Mouse (Mus musculus) midbrain, embryonic 11.5 days (tissue): ENCODE results near the gene Itpr1. TPM values are rescaled to one million over a fixed set of nuclear protein-coding genes. Genes with fewer than 3 reads are reported as not detected.

Experiments
- ATAC-seq: fragments of 200-750 bp; cut with Nextera tagmentation; 2 replicates; pipeline ENCODE4 v1.8.0; 2017; ENCODE audit warnings: moderate TSS enrichment, moderate library complexity; ENCODE audit not compliant: low FRiP score
- DNase-seq: peaks from one replicate; pipeline ENCODE4 v3.0.0; 2015; ENCODE audit warnings: low spot score; ENCODE audit errors: missing footprints
- H3K27ac ChIP-seq: fragments of 300-500 bp; sonication (generic); 2 replicates; pipeline ENCODE4 v1.5.1; 2014; ENCODE audit warnings: low read depth, low read length
- H3K27me3 ChIP-seq: fragments of 300-500 bp; sonication (generic); 2 replicates; pipeline ENCODE4 v1.6.1; 2014; ENCODE audit warnings: mild to moderate bottlenecking, low read length, moderate library complexity, mixed read lengths; ENCODE audit not compliant: control insufficient read depth, insufficient read depth
- H3K36me3 ChIP-seq: fragments of 300-500 bp; sonication (generic); 2 replicates; pipeline ENCODE4 v1.6.1; 2014; ENCODE audit warnings: mild to moderate bottlenecking, low read length, moderate library complexity, mixed read lengths; ENCODE audit not compliant: control insufficient read depth, insufficient read depth
- H3K4me1 ChIP-seq: fragments of 300-500 bp; sonication (generic); 2 replicates; pipeline ENCODE4 v1.6.1; 2014; ENCODE audit warnings: low read length; ENCODE audit not compliant: control insufficient read depth, insufficient read depth
- H3K4me2 ChIP-seq: fragments of 300-500 bp; sonication (generic); 2 replicates; pipeline ENCODE4 v1.6.1; 2014; ENCODE audit warnings: mild to moderate bottlenecking, moderate library complexity
- H3K4me3 ChIP-seq: fragments of 300-500 bp; sonication (generic); 2 replicates; pipeline ENCODE4 v1.5.1; 2014; ENCODE audit warnings: low read depth, low read length
- H3K9ac ChIP-seq: fragments of 300-500 bp; sonication (generic); 2 replicates; pipeline ENCODE4 v1.6.1; 2014; ENCODE audit warnings: low read length
- H3K9me3 ChIP-seq: fragments of 300-500 bp; sonication (generic); 2 replicates; pipeline ENCODE4 v1.6.1; 2016; ENCODE audit warnings: low read length; ENCODE audit not compliant: control insufficient read depth
- WGBS: fragments of 180-500 bp; shearing (Covaris S2); extraction: QIAGEN DNeasy Blood & Tissue Kit; methylation state at CpG from one replicate; pipeline ENCODE4 v1.1.7; 2014; 5-methylcytosine and 5-hydroxymethylcytosine counted together
- polyA plus RNA-seq: library from polyadenylated mRNA; unstranded; fragments of >200 nt; fragmentation: Nextera tagmentation; extraction: Ambion mirVana; gene quantifications from 2 replicates; pipeline ENCODE4 v1.2.1, GENCODE M21; 2014

Itpr1 gene
- polyA plus RNA-seq, 1 experiment from 2014 or later = 5.2 TPM

DNA sequence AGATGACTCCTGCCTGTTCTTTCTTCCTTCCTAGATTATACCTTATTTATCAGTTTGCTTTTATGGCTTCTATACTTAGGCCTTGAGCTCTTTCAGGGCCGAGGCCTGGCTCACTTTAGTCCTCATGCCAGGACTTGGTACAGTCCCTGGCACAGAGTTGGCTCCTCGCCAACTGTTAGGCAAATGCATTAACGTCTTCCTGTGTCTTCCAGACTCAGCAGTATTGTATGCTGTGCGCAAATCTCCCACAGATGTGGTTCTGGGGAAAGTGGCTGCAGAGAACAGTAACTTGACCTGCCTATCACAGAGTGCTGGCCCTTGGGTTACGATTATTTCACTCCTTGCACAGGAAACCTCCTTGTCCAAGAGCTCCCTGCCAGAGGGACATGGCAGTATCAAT is 27.9 kb downstream of the Itpr1 start:
- Histone ChIP-seq H3K36me3 (no peaks in the 10 kb centered on the region), H3K9ac (no peak overlapping the region), H3K4me3 (no peak overlapping the region), H3K9me3 (no peaks in the 10 kb centered on the region), H3K27ac (no peak overlapping the region), H3K4me2 (no peak overlapping the region), H3K27me3 (no peaks in the 10 kb centered on the region), H3K4me1 (no peaks in the 10 kb centered on the region)
- ATAC-seq = no peak
- DNase-seq = no peak
- WGBS = 84% methylated on average over 5 of the region's 5 CpGs

DNA sequence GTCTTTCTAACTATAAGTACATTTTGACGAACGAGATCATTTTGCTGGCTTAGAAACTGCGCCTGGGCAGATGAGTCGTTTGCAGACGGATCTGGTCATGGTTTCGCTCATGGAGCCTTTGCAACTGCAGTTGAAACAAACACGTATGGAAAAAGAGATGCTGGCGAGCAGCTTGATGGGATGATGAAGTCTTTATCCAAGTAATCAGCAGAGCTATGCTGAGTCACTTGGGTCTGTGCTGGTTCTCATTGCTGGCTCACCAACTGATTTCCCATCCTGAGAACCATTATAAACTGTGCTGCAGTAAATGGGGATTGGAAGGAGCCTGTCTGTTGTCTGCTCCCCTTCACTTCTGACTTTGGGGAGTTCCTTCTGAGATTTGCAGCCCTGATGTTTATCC is 31.7 kb downstream of the Itpr1 start:
- no peak for DNase-seq
- ATAC-seq = no peak
- Histone ChIP-seq H3K36me3 (no peaks in the 10 kb centered on the region), H3K4me1 (peaks cover 11% of the 10 kb centered on the region), H3K4me2 (no peak overlapping the region), H3K27ac (no peak overlapping the region), H3K9me3 (no peaks in the 10 kb centered on the region), H3K27me3 (no peaks in the 10 kb centered on the region), H3K4me3 (no peak overlapping the region), H3K9ac (no peak overlapping the region)
- 92% methylated on average over 8 of the region's 8 CpGs for whole genome bisulfite sequencing

DNA sequence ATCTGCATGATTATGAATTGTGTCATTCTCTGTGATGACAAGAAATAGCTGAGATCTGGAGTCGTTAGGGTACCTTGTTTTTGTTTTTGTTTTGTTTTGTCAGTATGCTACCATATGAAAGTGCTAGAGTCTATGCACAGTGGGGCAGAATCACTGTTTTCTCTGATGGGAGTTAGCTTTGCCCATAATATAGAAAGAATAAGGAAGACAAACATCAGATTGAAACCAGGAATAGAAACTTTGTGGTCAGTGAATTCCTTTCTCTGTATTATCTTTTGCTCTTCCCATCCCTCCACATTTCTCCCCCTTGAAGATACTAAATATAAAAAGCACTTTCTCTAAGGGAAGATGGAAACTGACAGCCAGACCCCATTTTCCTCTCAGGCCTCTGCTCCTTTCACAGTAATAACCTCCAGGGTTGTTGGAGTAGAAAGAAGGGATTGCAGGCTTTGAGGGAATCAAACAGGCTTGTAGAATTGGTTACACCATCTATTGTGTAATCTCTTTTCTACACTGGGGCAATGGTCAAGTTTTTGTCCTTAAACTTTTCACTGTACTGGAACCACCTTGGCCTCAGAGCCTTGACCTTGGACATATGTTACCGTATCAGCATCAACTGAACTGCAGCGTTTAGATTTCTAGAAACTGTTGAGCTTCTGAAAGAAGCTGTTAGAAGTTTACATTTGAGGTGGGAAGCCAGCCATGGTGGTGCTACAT is 33.6 kb downstream of the Itpr1 start:
- H3K27me3 ChIP-seq = no peaks in the 10 kb centered on the region
- no peaks in the 10 kb centered on the region for H3K36me3 ChIP-seq
- H3K4me2 ChIP-seq = no peak overlapping the region
- no peaks in the 10 kb centered on the region for H3K9me3 ChIP-seq
- ATAC-seq = no peak
- H3K27ac ChIP-seq = no peak overlapping the region
- DNase-seq = no peak
- WGBS = 83% methylated on average over 3 of the region's 3 CpGs
- H3K4me3 ChIP-seq = no peak overlapping the region
- no peak overlapping the region for H3K9ac ChIP-seq
- peaks cover 13% of the 10 kb centered on the region for H3K4me1 ChIP-seq

DNA sequence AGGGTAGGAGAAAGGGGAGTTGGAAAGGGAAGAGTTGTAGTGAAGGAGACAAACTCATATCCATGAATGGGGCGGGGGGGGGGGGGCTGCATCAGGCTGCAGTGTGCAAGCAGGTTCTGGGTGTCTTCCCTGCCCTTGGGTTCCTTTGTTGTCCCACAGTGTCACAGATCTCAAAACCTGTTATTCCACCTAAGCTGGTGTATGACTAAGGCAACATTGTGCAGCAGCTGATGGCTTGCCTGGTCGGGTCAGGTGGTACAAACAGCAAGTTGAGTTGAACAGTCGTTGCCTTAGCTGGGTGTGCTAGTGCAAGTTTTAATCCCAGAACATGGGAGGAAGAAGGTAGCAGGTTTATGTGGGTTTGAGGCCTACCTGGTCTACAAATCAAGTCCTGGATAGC is 34.3 kb downstream of the Itpr1 start:
- no peaks in the 10 kb centered on the region for H3K36me3 ChIP-seq
- no peaks in the 10 kb centered on the region for H3K27me3 ChIP-seq
- no peak overlapping the region for H3K4me2 ChIP-seq
- no peak overlapping the region for H3K4me3 ChIP-seq
- 66% methylated on average over 3 of the region's 3 CpGs for WGBS
- H3K4me1 ChIP-seq = peaks cover 13% of the 10 kb centered on the region
- no peak overlapping the region for H3K27ac ChIP-seq
- H3K9ac ChIP-seq = no peak overlapping the region
- H3K9me3 ChIP-seq = no peaks in the 10 kb centered on the region
- DNase-seq (no peak), ATAC-seq (no peak)

DNA sequence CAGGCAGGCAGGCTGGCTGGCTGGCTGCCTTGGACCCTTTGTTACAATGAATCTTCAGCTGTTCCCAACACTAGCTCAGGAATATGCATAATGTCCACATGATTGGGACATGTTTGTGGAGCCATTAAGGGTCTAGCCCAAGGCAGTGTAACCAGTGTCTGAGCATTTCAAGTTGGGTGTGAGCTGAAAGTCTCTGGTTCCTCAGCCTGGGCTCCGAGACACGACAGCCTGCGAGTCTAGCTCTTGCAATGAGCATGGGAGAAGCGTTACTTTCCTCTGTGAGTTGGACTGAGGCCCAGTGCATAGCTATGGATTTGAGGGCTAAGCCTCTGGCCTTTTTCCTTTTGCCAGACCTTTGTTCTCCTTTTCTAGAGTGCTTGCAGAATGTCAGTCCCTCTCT is 35.6 kb downstream of the Itpr1 start:
- Histone ChIP-seq H3K4me2 (no peak overlapping the region), H3K4me3 (no peak overlapping the region), H3K27ac (peak overlapping the region; percentile 20; the same call in 1 of the 2 replicates), H3K4me1 (peaks cover 13% of the 10 kb centered on the region), H3K9me3 (no peaks in the 10 kb centered on the region), H3K9ac (no peak overlapping the region), H3K36me3 (no peaks in the 10 kb centered on the region), H3K27me3 (no peaks in the 10 kb centered on the region)
- ATAC-seq = peak; percentile 10; the same call in 1 of the 2 replicates
- WGBS = 26% methylated on average over 4 of the region's 4 CpGs
- no peak for DNase-seq

DNA sequence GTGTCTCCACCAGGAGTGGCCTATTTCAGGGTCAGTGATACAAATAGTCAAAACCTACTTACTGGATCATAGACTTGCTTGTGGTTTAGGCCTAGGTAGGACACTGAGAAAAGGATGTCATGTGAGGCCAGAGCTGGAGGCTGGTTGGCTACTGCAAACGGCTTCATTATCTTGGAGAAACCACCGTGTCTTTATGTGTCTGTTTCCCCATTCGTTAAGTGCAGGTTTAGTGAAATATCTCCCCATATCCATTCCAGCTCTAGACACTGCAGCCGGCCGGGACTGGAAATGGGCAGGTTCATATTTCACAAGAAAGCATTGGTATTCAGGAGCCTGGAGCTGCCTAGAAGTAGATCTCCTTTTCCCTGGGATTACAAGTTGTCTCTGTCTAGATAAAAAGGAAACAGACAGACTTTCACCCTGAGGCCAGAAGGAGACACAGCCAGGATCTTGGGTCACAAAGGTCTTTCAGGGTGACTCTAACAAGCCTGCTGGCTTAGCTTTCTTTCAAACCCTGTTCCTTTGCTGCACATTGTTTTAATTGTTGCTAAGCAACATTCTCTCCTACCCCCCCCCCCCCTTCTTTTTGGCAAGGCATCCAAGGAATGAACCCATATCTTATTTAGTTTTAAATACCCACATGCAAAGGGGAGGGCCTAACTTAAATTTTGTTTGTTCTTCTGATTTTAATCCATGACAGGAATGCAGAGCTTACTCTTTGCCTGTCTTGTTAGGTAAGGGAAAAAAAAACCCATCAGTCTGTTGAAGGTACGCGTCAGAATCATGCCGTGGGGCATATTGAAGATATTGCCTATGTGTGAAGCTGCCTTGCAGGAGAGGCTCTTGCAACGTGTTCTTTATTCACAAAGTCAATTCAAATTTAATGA is 36.4 kb downstream of the Itpr1 start:
- Histone ChIP-seq H3K27me3 (no peaks in the 10 kb centered on the region), H3K27ac (no peak overlapping the region; the same call in 1 of the 2 replicates), H3K4me2 (no peak overlapping the region), H3K9ac (no peak overlapping the region), H3K9me3 (no peaks in the 10 kb centered on the region), H3K4me1 (peaks cover 13% of the 10 kb centered on the region), H3K4me3 (no peak overlapping the region), H3K36me3 (no peaks in the 10 kb centered on the region)
- 15% methylated on average over 9 of the region's 9 CpGs for WGBS
- DNase-seq (peak; percentile 90), ATAC-seq (peak; percentile 49)

DNA sequence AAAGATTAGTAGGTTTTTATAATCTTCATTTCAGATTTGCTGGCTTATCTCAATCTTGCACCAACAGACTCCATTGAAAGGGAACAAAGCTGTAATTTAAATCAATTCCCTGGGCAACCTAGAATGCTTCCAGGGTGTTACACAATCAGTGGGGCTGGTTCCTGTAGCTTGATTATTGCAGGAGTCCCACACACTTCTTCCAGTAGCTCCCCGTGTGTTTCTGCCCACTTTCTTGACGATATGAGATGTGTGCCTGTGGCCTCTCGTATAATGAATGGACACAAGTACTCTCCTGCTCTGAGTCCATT is 37.0 kb downstream of the Itpr1 start:
- no peaks in the 10 kb centered on the region for H3K9me3 ChIP-seq
- 0 out of 2 replicates have a peak, but pooled peaks have one; percentile 19 for ATAC-seq

DNA sequence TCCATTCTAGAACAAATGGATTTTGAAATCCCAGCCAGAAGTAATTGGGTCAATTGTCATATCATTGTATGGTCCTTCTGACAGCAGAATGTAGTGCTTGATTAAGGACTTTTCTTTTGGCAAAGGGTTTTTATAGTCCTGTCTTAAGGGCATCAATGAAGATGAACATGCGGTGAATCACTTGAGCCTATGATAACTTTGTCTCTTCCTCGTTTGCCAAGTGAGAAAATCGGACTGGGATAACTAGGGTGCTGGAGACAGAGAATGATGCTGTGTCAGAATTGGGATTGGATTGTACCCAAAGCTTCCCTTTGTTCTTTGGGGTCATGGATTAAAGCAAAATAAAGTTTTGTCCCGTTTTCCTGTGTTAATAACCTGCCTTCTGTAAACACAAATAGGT is 37.5 kb downstream of the Itpr1 start:
- ATAC-seq (no peak), DNase-seq (no peak)
- no peak overlapping the region for H3K4me3 ChIP-seq
- H3K9ac ChIP-seq = no peak overlapping the region
- WGBS = 70% methylated on average over 4 of the region's 4 CpGs
- peaks cover 13% of the 10 kb centered on the region for H3K4me1 ChIP-seq
- no peaks in the 10 kb centered on the region for H3K27me3 ChIP-seq
- H3K9me3 ChIP-seq = no peaks in the 10 kb centered on the region
- H3K36me3 ChIP-seq = no peaks in the 10 kb centered on the region
- H3K4me2 ChIP-seq = no peak overlapping the region
- no peak overlapping the region for H3K27ac ChIP-seq

More for the DNA sequence above, 37.0 kb downstream of the Itpr1 start:
- peaks cover 13% of the 10 kb centered on the region for H3K4me1 ChIP-seq
- H3K36me3 ChIP-seq = no peaks in the 10 kb centered on the region
- H3K4me2 ChIP-seq = no peak overlapping the region
- DNase-seq = peak; percentile 86
- no peaks in the 10 kb centered on the region for H3K27me3 ChIP-seq
- WGBS = 47% methylated on average over 3 of the region's 3 CpGs
- no peak overlapping the region for H3K9ac ChIP-seq
- H3K27ac ChIP-seq = no peak overlapping the region
- no peak overlapping the region for H3K4me3 ChIP-seq
